Mouse (Mus musculus) liver, embryonic 18 days (tissue): ENCODE results near the gene BC024063. TPM values are rescaled to one million over a fixed set of nuclear protein-coding genes. Genes with fewer than 3 reads are reported as not detected.

Experiments used
- polyA plus RNA-seq: library from polyadenylated mRNA; depleted of rRNA; stranded (reverse); fragments of >200 nt; gene quantifications from 2 replicates; pipeline ENCODE4 v1.2.3, GENCODE M21; 2012; rRNA removed

BC024063 gene
- polyA plus RNA-seq = 0.24 and 0.29 TPM in 2 replicates

DNA sequence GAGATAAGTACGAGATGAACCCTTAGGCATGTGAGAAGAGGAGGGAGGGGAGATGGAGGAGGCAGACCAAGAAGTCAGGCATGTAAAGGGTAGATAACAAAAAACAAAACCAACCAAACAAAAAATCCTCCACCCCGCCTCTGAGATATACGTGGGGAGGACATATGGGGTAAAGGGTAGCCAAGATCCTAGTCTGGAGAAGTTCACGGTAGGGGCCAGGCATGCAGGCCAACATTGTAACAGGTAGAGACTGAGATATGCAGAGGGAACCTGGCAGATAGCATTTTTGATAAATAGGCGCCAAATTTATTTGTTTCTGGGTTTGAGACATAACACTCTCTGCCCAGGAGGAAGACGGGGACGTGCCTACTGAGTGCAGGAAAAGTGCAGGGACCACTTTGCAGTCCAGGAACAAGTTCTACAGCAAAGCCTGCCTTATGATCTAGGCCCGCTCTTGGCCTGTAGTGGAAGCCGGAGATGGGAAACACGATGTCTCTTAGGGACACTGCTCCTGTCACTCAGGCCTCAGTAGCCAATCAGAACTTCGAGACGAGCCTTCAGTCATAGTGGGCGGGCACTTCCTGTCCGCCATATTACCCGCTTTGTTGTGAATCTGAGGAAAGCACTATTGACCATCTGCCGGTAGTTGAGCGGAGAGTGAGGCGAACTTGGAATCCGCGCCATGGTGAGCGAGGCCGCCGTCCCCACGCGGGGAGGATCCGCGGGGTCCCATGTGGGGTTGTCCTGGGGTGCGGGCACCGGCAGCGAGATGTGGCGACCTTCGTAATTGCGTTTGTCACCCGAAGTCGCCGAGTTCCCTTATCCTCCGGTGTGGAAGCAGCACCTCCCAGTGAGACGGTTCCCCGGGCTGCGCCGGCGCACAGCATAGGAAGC is at the start of gene BC024063:
BC024063 (plus strand) TSS at position 626 of the 894 bp plus-strand sequence.

DNA sequence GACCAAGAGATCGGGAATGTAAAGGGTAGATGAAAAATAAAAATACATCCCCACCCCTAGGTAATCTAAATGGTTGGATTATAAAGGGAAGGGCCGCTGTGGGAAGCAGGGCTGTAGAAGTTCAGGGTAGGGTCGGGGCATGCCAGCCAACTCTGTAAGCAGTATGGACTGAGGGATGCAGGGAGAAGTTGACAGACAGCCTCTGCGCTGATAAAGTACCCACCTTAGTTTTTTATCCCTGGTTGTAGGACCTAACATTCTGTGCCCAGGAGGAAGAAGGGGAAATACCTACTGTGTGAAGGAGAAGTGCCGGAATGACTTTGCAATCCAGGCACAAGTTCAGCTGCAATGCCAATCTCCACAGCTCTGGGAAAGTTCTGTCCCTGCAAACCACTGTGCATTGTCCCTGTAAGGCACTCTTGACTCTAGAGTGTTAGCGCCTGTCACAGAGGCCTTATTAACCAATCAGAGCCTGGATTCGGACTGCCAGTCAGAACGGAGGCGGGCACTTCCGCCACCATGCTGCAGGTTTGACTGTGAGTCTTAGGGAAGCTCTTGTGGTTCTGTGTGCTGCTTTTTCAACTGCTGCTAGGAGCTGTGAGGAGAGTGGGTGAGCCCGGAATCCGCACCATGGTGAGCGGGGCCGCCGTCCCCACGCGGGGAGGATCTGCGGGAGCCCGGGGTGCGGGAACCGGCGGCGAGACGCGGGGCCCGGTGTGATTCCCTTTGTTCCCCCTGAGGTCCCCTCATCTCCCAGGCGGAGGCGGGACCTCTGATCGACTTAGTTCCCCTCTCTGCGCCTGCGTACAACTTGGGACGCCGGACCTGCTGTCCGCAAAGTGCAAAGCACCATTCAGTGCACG is 35.3 kb upstream of the BC024063 start, which contains the start of gene Zfp873:
Zfp873 (plus strand) TSS at position 527 of the 863 bp plus-strand sequence.

DNA sequence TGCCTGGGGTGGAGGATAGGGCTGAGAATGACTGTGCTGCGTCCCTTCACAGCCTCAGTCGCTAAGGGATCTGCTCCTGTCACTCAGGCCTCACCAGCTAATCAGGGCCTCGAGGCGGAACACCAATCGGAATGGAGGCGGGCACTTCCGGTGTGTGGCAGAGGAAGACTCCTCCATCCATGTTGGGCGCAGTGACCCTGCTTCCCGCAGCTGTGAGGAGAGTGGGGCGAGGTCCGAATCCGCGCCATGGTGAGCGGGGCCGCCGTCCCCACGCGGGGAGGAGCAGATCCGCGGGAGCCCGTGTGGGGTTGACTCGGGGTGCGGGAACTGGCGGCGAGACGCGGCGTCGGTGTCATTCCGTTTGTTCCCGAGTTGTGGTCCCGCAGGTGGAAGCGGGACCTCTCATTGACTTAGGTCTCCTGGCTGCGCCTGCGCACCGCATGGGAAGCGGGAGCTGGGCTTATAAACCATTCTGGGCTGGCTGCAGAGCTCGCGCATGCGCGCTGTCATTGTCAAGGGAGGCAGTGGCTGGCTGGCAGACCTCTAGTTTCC is 44.8 kb downstream of the BC024063 start, which contains the start of gene AU041133:
AU041133 (plus strand) TSS at position 164 of the 552 bp plus-strand sequence.

Other genes with a start within 250 kb of the BC024063 start
- 0.79 and 1.2 TPM in 2 replicates for gene Gm32687, start 219.4 kb upstream of the BC024063 start, polyA plus RNA-seq
- 0.16 and 0.19 TPM in 2 replicates for gene Zfp781, start 152.9 kb upstream of the BC024063 start, polyA plus RNA-seq
- gene Zfp873, start 35.2 kb upstream of the BC024063 start, polyA plus RNA-seq = 1.6 and 1.7 TPM in 2 replicates
- 0.68 and 0.70 TPM in 2 replicates for gene AU041133, start 44.7 kb downstream of the BC024063 start, polyA plus RNA-seq
- 1.9 and 2.2 TPM in 2 replicates for gene Zfp938, start 157.9 kb downstream of the BC024063 start, polyA plus RNA-seq
- gene 4932415D10Rik, start 233.2 kb downstream of the BC024063 start, polyA plus RNA-seq = not detected in 2 replicates